Mouse (Mus musculus) liver, embryonic 13.5 days (tissue): Measurements from ENCODE around the gene Alpl. TPM values are rescaled to one million over a fixed set of nuclear protein-coding genes. Genes with fewer than 3 reads are reported as not detected.

ENCODE experiments used
- ATAC-seq: fragments of 200-750 bp; cut with Nextera tagmentation; 2 replicates; pipeline ENCODE4 v1.8.0; 2017; ENCODE audit warnings: low read depth, mild to moderate bottlenecking, moderate number of reproducible peaks, moderate library complexity
- DNase-seq: peaks from one replicate; pipeline ENCODE4 v3.0.0; 2022
- H3K27ac ChIP-seq: fragments of 300-500 bp; sonication (generic); 2 replicates; pipeline ENCODE4 v1.5.1; 2015; ENCODE audit warnings: moderate library complexity, mild to moderate bottlenecking, inconsistent platforms
- H3K27me3 ChIP-seq: fragments of 300-500 bp; sonication (generic); 2 replicates; pipeline ENCODE4 v1.6.1; 2015; ENCODE audit warnings: mild to moderate bottlenecking, inconsistent platforms
- H3K36me3 ChIP-seq: fragments of 300-500 bp; sonication (generic); 2 replicates; pipeline ENCODE4 v1.6.1; 2015; ENCODE audit warnings: mild to moderate bottlenecking, inconsistent platforms
- H3K4me1 ChIP-seq: fragments of 300-500 bp; sonication (generic); replicated peaks from 2 replicates; pipeline ENCODE4 v1.6.1; 2015; ENCODE audit warnings: inconsistent platforms
- H3K4me2 ChIP-seq: fragments of 300-500 bp; sonication (generic); 2 replicates; pipeline ENCODE4 v1.6.1; 2015; ENCODE audit warnings: inconsistent platforms, mild to moderate bottlenecking, moderate library complexity
- H3K4me3 ChIP-seq: fragments of 300-500 bp; sonication (generic); replicated peaks from 2 replicates; pipeline ENCODE4 v1.5.1; 2015; ENCODE audit warnings: mild to moderate bottlenecking, inconsistent platforms
- H3K9ac ChIP-seq: fragments of 300-500 bp; sonication (generic); 2 replicates; pipeline ENCODE4 v1.6.1; 2015; ENCODE audit warnings: mild to moderate bottlenecking, inconsistent platforms
- H3K9me3 ChIP-seq: fragments of 300-500 bp; sonication (generic); replicated peaks from 2 replicates; pipeline ENCODE4 v1.6.1; 2016; ENCODE audit warnings: inconsistent platforms
- WGBS: fragments of 180-500 bp; shearing (Covaris S2); methylation state at CpG from one replicate; pipeline ENCODE4 v1.1.7; 2015; ENCODE audit not compliant: insufficient replicate concordance; 5-methylcytosine and 5-hydroxymethylcytosine counted together
- polyA plus RNA-seq: library from polyadenylated mRNA; unstranded; fragments of >200 nt; fragmentation: Nextera tagmentation; extraction: Ambion mirVana; gene quantifications from 2 replicates; pipeline ENCODE4 v1.2.1, GENCODE M21; 2015

Alpl gene
- polyA plus RNA-seq, 1 experiment from 2014 or later = 6.3 TPM

DNA sequence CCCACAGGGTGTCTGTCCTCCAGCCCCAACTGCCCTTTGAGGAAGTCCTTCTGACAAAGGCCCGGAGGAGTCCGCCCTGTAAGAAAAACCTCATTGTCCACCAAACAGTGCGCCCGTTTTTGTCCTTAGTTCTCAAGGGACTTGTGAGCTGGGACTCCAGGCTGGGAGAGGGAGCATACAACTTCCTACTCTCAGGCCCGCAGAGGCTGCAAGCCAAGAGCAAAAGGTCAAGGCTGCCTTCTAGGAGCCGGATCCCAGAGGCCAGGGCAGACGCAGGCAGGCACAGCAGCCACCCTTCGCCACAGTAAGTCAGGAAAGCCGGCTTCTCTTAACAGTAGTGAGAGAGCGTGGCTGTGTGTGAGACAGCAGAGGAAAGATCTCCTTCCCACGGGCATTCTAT is 4.1 kb upstream of the Alpl start:
- 0 out of 2 replicates have a peak, but pooled peaks cover under 1% of the 10 kb centered on the region for H3K9me3 ChIP-seq
- no peak for DNase-seq
- no peak for ATAC-seq
- no peaks in the 10 kb centered on the region for H3K36me3 ChIP-seq
- H3K4me2 ChIP-seq = no peak overlapping the region
- WGBS = 24% methylated on average over 11 of the region's 11 CpGs
- H3K4me1 ChIP-seq = peaks cover 10% of the 10 kb centered on the region
- H3K4me3 ChIP-seq = no peak overlapping the region
- H3K27ac ChIP-seq = no peak overlapping the region
- no peak overlapping the region for H3K9ac ChIP-seq
- peaks cover 53% of the 10 kb centered on the region for H3K27me3 ChIP-seq

DNA sequence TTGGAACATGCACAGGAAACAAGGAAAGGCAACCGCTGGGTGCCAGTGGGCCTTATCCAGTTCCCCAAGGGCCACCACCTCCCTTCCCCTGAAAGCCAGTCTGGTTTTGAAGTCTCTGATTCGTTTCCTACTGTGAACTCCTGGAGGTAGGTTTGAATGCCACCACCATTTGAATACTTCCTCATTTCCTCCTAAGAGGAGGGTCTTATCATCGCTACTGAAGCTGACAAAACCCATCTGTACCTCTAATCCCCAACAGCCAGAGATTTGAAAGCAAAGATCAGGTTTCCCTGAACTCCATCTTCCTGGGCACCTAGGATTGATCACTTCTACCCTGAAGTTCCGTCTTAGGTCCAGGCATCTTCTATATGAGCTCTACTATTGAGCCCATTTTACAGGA is 854 bp upstream of the Alpl start:
- no peak for ATAC-seq
- DNase-seq = no peak
- no peak overlapping the region for H3K4me3 ChIP-seq
- no peaks in the 10 kb centered on the region for H3K9me3 ChIP-seq
- 26% methylated on average over 4 of the region's 4 CpGs for WGBS
- H3K9ac ChIP-seq = no peak overlapping the region
- no peak overlapping the region for H3K4me2 ChIP-seq
- H3K36me3 ChIP-seq = no peaks in the 10 kb centered on the region
- peaks cover 10% of the 10 kb centered on the region for H3K4me1 ChIP-seq
- H3K27ac ChIP-seq = no peak overlapping the region
- peaks cover 77% of the 10 kb centered on the region for H3K27me3 ChIP-seq

DNA sequence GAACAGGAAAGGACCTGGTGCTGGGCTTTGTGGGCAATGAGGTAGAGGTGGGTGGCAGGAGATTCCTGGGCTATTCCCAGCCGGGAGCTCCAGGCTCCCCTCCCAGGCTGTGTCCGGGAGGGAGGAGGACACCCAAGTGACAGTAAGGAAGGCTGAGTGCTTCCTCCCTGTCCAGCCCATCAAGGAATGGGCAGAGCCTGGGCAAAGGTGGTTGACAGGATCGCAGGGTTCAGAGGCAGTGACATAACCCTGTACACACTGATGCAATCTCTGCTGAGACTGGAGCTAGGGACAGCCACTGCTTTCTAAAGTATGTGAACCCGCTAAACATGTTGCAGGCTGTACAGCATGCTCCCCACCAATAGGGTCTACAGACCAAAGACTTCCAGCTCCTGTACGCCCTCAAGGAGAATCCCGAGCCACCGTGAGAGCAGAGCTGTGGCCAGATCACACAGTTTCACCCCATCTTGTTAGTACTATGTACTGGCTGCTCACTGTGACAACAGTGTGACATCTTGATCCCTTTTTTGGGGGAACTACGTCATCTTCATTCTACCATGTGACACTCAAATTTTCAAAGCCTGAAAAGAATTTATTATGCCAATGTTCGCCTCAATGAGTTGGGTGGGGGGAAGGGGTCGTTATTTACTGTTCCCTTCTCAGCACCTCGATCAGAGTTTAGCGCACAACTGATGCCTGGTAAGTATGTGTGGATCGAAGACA is 1.8 kb downstream of the Alpl start:
- Histone ChIP-seq H3K27me3 (peaks cover 64% of the 10 kb centered on the region), H3K4me1 (peaks cover 10% of the 10 kb centered on the region), H3K27ac (no peak overlapping the region), H3K36me3 (no peaks in the 10 kb centered on the region), H3K4me3 (no peak overlapping the region), H3K4me2 (no peak overlapping the region), H3K9ac (no peak overlapping the region), H3K9me3 (no peaks in the 10 kb centered on the region)
- 65% methylated on average over 13 of the region's 13 CpGs for WGBS
- DNase-seq = no peak
- ATAC-seq = peak; percentile 72

DNA sequence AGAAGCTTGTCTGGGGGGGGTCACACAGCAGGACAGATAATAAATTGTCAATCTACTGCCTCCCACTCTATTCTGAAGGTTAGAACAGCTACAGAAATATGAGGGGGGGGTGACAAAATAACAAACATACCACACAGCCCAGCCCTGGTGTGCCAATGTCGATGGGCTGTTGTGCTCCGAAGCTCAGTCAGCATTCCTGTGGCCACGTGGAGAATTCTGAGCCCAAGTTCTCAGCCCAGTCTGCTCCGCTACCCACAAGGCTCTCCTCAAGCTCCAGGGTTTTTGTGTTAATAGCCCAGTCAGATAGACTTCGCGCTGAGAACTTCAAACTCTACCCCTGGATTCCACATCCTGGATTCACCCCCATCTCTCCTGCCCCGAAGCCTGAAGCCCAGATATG is 2.6 kb downstream of the Alpl start:
- H3K36me3 ChIP-seq = no peaks in the 10 kb centered on the region
- peaks cover 10% of the 10 kb centered on the region for H3K4me1 ChIP-seq
- DNase-seq = no peak
- H3K4me2 ChIP-seq = no peak overlapping the region
- no peak overlapping the region for H3K27ac ChIP-seq
- H3K4me3 ChIP-seq = no peak overlapping the region
- no peak overlapping the region for H3K9ac ChIP-seq
- no peak for ATAC-seq
- no peaks in the 10 kb centered on the region for H3K9me3 ChIP-seq
- 64% methylated on average over 7 of the region's 7 CpGs for WGBS
- peaks cover 59% of the 10 kb centered on the region for H3K27me3 ChIP-seq

DNA sequence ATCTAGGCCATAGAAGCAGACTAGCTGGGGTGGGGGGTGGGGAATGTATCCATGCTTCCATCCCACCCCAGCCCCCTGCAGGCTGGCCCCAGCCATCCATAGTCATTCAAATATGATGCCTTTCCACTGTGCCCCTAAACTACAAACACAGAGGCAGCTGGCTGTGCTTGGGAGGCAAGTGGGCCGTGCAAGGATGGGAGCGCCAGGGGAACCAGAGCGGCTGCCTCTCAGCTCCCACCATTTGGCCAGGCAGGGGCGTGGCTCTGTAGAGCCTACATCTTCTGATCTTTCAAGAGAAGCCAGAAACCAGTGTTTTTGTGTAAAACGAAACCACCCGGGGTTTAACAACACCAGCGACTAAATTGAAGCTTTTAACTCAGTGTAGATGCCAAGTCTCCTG is 4.7 kb downstream of the Alpl start:
- WGBS = 36% methylated on average over 7 of the region's 7 CpGs
- ATAC-seq = no peak
- peaks cover 10% of the 10 kb centered on the region for H3K4me1 ChIP-seq
- H3K36me3 ChIP-seq = no peaks in the 10 kb centered on the region
- no peak overlapping the region for H3K4me2 ChIP-seq
- H3K27ac ChIP-seq = no peak overlapping the region
- no peak overlapping the region for H3K4me3 ChIP-seq
- no peak for DNase-seq
- peaks cover 41% of the 10 kb centered on the region for H3K27me3 ChIP-seq
- H3K9me3 ChIP-seq = no peaks in the 10 kb centered on the region
- no peak overlapping the region for H3K9ac ChIP-seq

DNA sequence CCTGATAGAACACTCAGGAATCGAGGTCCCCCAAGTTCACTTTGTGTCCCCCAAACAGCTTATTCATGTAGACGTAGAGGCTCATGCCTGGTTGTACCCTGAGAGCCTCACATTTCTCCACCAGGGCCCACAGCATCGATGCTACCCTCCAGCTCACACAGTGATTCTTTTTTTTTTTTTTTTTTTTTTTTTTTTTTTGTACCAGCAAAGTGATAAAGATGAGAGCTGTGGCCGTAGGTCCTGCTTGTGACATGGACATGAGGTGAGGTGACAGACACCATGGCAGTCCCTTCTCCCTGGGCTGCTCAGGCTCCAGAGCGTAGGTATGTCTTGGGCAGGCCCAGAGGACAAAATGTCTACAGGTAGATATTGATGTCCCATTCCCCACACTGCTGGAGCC is 5.2 kb downstream of the Alpl start:
- 59% methylated on average over 5 of the region's 5 CpGs for WGBS
- Histone ChIP-seq H3K27me3 (peaks cover 37% of the 10 kb centered on the region), H3K4me2 (no peak overlapping the region), H3K9ac (no peak overlapping the region), H3K36me3 (no peaks in the 10 kb centered on the region), H3K9me3 (no peaks in the 10 kb centered on the region), H3K4me3 (no peak overlapping the region), H3K27ac (no peak overlapping the region), H3K4me1 (peaks cover 5% of the 10 kb centered on the region)
- ATAC-seq (no peak), DNase-seq (no peak)

DNA sequence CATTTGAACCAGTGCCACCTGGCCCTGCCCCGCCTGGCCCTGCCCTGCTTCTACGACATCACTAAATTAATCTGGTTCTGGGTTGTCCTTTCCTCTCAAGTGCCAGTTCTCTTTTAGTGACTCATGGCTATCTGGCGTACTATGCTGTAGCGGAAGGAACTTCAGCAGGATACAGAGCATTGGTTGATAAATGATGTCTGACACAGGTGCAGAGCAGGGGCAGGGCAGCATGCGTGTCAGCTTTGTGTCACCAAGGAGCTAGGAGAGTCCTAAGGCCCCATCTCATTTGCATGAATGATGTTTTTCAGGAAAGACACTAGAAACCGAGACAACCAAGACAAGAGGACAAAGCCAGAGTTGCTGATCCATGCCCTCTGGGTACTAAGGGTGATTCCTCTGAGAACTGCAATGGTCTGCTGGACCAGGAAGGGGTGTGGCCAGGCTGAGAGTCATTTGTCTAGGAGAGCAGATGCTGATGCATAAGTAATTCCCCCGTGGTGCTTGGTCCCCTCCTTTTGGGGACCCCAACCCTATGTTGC is 7.6 kb downstream of the Alpl start:
- Histone ChIP-seq H3K4me2 (no peak overlapping the region), H3K36me3 (no peaks in the 10 kb centered on the region), H3K9ac (no peak overlapping the region), H3K27ac (no peak overlapping the region), H3K9me3 (no peaks in the 10 kb centered on the region), H3K27me3 (peaks cover 16% of the 10 kb centered on the region), H3K4me3 (no peak overlapping the region), H3K4me1 (peaks cover 5% of the 10 kb centered on the region; the same call in 1 of the 2 replicates)
- WGBS = 61% methylated on average over 7 of the region's 7 CpGs
- no peak for ATAC-seq
- DNase-seq = no peak

DNA sequence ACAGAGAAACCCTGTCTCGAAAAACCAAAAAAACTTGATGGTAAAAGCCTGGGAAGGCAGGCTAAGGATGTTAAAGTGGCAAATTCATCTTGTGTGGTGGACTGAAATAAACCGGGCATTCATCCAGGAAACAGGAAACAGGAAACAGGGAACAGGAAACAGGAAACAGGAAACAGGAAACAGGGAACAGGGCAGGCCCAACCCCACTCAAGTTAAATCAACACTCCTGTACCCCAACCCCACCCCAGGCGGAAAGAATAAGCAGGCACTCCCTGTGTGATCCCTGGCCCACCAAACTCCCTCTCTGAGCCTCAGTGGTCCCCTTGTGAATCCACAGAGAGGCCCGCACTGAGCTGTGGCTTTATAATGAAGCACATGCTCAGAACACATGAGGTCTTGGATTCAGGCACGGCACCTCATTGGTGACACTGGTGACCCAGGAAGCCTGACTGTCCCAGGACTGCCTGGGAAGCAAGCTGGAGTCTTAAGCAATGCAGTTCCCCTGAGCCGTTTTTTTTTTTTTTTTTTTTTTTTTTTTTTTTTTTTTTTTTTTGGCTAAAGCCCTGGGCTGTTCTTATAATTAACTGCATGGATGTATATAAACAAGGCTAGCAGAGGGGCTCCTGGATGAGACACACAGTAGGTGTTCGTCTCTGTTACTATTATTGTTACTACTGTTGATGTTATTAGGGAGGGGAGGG is 8.4 kb downstream of the Alpl start:
- Histone ChIP-seq H3K27ac (no peak overlapping the region), H3K9ac (no peak overlapping the region), H3K4me2 (no peak overlapping the region), H3K4me3 (no peak overlapping the region), H3K4me1 (peaks cover 5% of the 10 kb centered on the region; the same call in 1 of the 2 replicates), H3K36me3 (no peaks in the 10 kb centered on the region), H3K27me3 (peaks cover 13% of the 10 kb centered on the region; the same call in 1 of the 2 replicates), H3K9me3 (no peaks in the 10 kb centered on the region)
- ATAC-seq (no peak), DNase-seq (no peak)
- 54% methylated on average over 7 of the region's 7 CpGs for WGBS

DNA sequence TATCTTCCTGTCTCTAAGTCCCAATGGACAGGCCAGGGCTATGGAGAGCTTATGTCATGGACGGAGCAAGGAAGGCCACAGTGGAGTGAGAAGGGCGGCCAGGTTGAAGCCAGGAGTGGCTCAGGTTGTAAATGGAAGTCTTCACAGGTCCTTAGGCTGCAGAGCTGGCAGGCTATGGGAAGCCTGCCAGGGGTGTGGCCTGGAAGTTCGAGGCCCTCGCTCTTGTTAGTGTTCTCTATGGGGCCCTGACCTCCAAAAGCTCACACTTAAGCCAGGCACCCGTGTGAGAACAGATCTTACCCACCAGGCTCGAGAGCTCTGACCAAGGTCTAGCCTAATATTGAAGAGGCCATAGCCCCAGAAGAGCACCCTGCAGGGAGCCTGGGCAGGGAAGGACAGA is 9.7 kb downstream of the Alpl start:
- Histone ChIP-seq H3K9ac (no peak overlapping the region), H3K27ac (no peak overlapping the region), H3K4me1 (peaks cover 5% of the 10 kb centered on the region; the same call in 1 of the 2 replicates), H3K27me3 (peaks cover 16% of the 10 kb centered on the region; the same call in 1 of the 2 replicates), H3K4me2 (no peak overlapping the region), H3K4me3 (no peak overlapping the region), H3K9me3 (no peaks in the 10 kb centered on the region), H3K36me3 (no peaks in the 10 kb centered on the region)
- ATAC-seq (no peak), DNase-seq (no peak)
- 64% methylated on average over 6 of the region's 6 CpGs for WGBS

DNA sequence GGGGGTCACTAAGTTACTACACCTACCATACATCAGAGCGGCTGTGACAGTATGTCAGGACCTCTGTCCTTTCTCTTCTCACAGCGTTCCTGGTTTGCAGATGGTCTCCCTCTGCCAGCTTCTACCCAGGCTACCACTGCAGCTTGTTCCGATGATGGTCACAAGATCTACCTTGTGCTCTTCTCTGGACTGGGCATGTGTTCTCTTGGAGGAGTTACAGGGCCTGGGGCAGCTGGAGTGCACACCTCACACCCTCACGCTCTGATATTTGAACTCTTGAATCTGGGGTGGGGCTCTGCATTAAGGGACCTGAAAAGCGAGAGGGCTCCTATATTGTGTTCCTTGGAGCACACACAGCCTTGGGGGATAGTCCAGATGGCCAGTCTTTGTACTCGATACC is 10.9 kb downstream of the Alpl start:
- no peak for DNase-seq

DNA sequence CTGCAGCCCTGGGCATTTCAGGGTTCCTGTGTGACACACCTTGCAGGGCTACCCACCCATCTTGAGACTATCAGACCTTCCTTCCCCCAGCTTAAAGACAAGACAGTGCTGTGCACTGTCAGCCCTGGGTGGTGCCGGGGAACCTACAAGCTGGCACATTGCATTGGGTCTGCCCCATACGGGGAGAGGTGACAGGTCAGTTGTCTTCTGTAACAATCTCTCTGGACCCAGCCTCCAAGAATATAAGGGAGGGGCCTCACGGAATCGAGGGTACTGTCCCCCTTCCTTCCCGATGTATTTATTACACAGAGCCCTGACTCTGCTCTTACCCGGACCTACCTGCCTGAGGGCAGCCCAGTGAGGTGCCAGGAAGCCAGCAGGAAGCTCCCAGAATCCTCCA is 11.4 kb downstream of the Alpl start:
- H3K4me2 ChIP-seq = no peak overlapping the region
- peaks cover 5% of the 10 kb centered on the region; the same call in 1 of the 2 replicates for H3K4me1 ChIP-seq
- H3K4me3 ChIP-seq = no peak overlapping the region
- no peak overlapping the region for H3K9ac ChIP-seq
- no peak overlapping the region for H3K27ac ChIP-seq
- ATAC-seq (no peak), DNase-seq (no peak)
- peaks cover 18% of the 10 kb centered on the region; the same call in 1 of the 2 replicates for H3K27me3 ChIP-seq
- H3K9me3 ChIP-seq = no peaks in the 10 kb centered on the region
- no peaks in the 10 kb centered on the region for H3K36me3 ChIP-seq
- WGBS = 55% methylated on average over 6 of the region's 6 CpGs

More for the DNA sequence above, 10.9 kb downstream of the Alpl start:
- no peak for ATAC-seq
- no peak overlapping the region for H3K9ac ChIP-seq
- 74% methylated on average over 6 of the region's 6 CpGs for WGBS
- H3K27me3 ChIP-seq = peaks cover 16% of the 10 kb centered on the region; the same call in 1 of the 2 replicates
- no peak overlapping the region for H3K27ac ChIP-seq
- H3K9me3 ChIP-seq = no peaks in the 10 kb centered on the region
- no peaks in the 10 kb centered on the region for H3K36me3 ChIP-seq
- H3K4me3 ChIP-seq = no peak overlapping the region
- peaks cover 5% of the 10 kb centered on the region; the same call in 1 of the 2 replicates for H3K4me1 ChIP-seq
- H3K4me2 ChIP-seq = no peak overlapping the region
